Mouse (Mus musculus) CH12.LX (cell line): ENCODE results near the gene Ofcc1.

ENCODE experiments used
- CHD1 ChIP-seq: IDR thresholded peaks from 2 replicates; pipeline ENCODE4 v1.6.1; 2012; ENCODE audit warnings: low read depth, low read length, improper control_type of control experiment, inconsistent platforms
- CTCF ChIP-seq, 2 experiments: IDR thresholded peaks in 1 of 2; conservative IDR thresholded peaks in 1 of 2; 2 replicates each; pipeline ENCODE4 v1.5.1; 2011 to 2012; ENCODE audit warnings: low read depth in 2 of 2, low read length in 2 of 2, improper control_type of control experiment in 1 of 2, inconsistent platforms in 1 of 2, mild to moderate bottlenecking in 1 of 2, moderate library complexity in 1 of 2
- EP300 ChIP-seq: IDR thresholded peaks from 2 replicates; pipeline ENCODE4 v1.6.1; 2011; ENCODE audit warnings: low read length, improper control_type of control experiment
- NRF1 ChIP-seq: IDR thresholded peaks from 2 replicates; pipeline ENCODE4 v1.6.1; 2014; ENCODE audit warnings: low read depth, mild to moderate bottlenecking, inconsistent platforms, low read length, improper control_type of control experiment, moderate library complexity
- POLR2A ChIP-seq: IDR thresholded peaks from 2 replicates; pipeline ENCODE4 v1.6.1; 2011; ENCODE audit warnings: low read depth, mild to moderate bottlenecking, improper control_type of control experiment, low read length
- RAD21 ChIP-seq: IDR thresholded peaks from 2 replicates; pipeline ENCODE4 v1.6.1; 2011; ENCODE audit warnings: low read depth, mild to moderate bottlenecking, low read length, improper control_type of control experiment, moderate library complexity
- RCOR1 ChIP-seq: conservative IDR thresholded peaks from 2 replicates; pipeline ENCODE4 v1.6.1; 2012; ENCODE audit warnings: low read depth, mild to moderate bottlenecking, inconsistent platforms, low read length, improper control_type of control experiment
- SIN3A ChIP-seq: IDR thresholded peaks from 2 replicates; pipeline ENCODE4 v1.6.1; 2012; ENCODE audit warnings: low read length, improper control_type of control experiment, inconsistent platforms
- SMC3 ChIP-seq: IDR thresholded peaks from 2 replicates; pipeline ENCODE4 v1.6.1; 2011; ENCODE audit warnings: low read depth, low read length, improper control_type of control experiment
- USF2 ChIP-seq: conservative IDR thresholded peaks from 2 replicates; pipeline ENCODE4 v1.6.1; 2011; ENCODE audit warnings: low read depth, low read length, improper control_type of control experiment
- ZC3H11A ChIP-seq: IDR thresholded peaks from 2 replicates; pipeline ENCODE4 v1.6.1; 2012; ENCODE audit warnings: low read depth, mild to moderate bottlenecking, inconsistent platforms, low read length, improper control_type of control experiment

DNA sequence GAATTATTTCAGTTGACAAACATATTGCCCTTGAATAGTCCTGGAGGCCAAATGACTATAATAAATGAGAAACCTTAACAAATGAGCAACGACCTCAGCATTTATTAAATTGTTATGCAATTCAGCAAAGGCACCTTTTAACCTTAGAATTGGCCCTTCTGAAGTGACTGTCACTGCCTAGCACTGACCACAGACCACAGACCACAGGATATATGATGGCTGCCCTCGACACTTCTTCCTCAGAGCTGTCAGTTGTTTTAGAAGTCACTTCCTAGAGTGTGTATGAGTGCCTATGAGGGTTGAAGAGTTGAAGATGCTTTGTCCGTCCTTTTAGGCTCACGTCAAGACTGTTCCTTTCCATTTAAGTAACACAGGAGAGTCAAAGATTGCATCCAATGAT lies 72.6 kb downstream of the Ofcc1 start:
- no peak for TF ChIP-seq EP300
- TF ChIP-seq USF2, result no peak
- no peak for TF ChIP-seq SMC3
- no peak for TF ChIP-seq CTCF (conservative IDR thresholded peaks at IDR 0.05 in 1 of 2, IDR thresholded peaks at IDR 0.05 in 1 of 2; ENCODE audit: low read depth in 2 of 2, low read length in 2 of 2)
- no peak for TF ChIP-seq POLR2A
- no peak for TF ChIP-seq ZC3H11A
- TF ChIP-seq NRF1, result no peak
- no peak for TF ChIP-seq RCOR1
- no peak for TF ChIP-seq SIN3A
- no peak for TF ChIP-seq RAD21
- no peak for TF ChIP-seq CHD1
